Mouse (Mus musculus) embryo, embryonic 10 days (tissue): Measurements from ENCODE around the gene Xcr1.

ENCODE experiments used
- DNase-seq: peaks from one replicate; pipeline ENCODE4 v3.0.0-alpha.2; 2015; ENCODE audit warnings: low spot score

Gene Xcr1

DNA sequence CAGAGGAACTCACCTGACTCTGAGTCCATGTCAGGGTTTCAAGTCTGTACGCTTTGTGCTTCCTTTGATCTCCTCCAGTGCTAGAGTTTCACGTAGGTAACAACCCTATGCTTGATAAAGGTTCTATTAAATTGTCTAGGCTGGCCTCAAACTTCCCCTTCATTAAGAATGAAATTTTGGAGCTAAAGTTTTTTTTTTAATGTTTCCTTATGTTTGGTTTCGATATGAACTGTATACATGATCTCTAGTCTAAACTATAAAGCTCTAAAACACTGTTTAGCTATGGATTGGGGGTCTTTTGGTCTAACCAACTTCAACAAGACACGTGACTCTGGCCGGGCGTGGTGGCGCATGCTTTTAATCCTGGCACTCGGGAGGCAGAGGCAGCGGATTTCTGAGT, at the start of gene Xcr1:
Gene Xcr1, minus strand, starts transcription at position 101 of the 400 bp plus-strand sequence.
- no peak for DNase-seq

- DNase-seq: no peak
These were observed 10.2 kb upstream of the Xcr1 start for GRCm38 (mm10) chr9:123872049-123872448.

DNA sequence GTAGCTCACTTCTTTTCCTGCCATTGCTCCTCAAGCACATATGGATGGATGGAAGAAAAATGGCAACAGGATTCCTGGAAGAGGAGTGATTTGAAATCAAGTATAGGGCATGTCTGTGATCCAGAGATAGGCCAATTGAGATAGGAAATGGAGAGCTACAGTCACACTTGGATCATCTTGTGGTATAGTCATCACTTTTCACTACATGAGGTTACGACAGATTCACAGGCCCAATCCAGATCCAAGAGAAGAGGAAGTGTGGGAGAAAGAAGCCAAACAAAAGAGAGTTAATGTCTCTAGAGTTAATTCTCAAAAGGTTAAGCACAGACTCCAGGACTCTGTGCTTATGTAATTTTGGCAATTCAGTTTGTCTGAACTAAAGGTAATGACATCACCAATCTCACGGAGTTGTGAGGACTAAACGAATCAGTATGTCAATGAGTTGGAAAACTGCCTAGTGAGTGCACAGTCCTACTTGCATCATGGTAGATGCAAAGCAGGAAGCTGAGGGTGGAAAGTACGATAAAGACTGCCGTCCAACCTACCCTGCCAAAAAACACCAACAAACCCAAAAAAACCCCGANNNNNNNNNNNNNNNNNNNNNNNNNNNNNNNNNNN, 7.4 kb upstream of the Xcr1 start:
- no peak for DNase-seq

DNA sequence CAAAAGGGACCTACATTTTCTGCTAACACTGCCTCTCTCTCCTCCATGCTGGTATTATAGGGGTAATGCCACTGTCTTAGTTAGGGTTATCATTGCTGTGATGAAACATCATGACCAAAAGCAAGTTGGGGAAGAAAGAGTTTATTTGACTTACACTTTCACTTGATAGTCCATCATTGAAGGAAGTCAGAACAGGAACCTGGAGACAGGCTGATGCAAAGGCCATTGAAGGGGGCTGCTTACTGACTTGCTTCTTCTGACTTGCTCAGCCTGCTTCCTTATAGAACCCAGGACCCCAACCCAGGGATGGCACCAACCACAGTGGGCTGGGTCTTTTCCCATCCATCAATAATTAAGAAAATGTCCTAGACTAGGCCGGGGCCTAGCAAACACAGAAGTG, 1.8 kb upstream of the Xcr1 start:
- DNase-seq: no peak

DNA sequence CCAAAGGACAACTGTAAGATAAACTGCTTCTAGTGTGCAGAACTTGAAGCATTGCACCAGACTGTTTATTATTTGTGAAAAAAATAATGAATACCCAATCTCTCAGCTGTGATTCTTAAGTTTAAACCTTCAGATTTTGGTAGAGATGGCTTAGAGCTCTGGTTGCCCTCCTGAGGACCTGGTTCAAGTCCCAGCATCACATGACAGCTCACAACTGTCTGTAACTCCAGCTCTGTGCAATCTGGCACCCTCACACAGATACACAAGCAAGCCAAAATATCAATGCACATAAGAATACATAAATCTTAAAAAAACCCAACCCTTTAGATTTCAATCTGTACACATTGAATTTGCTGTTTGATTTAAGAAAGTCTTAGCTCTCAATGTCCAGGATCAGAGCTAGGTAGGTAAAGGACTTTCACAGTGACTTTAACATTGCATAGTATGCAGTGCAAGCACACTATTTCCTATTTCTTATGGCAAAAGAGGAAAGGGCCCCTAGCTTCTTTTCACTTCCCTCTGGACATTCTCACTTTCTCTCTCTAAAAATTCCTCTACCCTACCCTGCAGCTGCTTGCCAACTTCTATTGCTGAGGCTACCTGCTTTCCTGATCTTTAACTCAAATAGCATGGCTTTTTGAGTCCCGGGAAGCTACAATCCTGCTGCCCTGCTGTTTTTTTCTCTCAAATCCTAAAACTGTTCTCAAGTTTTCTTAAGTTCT, 1.2 kb upstream of the Xcr1 start:
- DNase-seq: no peak

- DNase-seq: no peak
These were observed 5.0 kb downstream of the Xcr1 start for GRCm38 (mm10) chr9:123856836-123857235.

DNA sequence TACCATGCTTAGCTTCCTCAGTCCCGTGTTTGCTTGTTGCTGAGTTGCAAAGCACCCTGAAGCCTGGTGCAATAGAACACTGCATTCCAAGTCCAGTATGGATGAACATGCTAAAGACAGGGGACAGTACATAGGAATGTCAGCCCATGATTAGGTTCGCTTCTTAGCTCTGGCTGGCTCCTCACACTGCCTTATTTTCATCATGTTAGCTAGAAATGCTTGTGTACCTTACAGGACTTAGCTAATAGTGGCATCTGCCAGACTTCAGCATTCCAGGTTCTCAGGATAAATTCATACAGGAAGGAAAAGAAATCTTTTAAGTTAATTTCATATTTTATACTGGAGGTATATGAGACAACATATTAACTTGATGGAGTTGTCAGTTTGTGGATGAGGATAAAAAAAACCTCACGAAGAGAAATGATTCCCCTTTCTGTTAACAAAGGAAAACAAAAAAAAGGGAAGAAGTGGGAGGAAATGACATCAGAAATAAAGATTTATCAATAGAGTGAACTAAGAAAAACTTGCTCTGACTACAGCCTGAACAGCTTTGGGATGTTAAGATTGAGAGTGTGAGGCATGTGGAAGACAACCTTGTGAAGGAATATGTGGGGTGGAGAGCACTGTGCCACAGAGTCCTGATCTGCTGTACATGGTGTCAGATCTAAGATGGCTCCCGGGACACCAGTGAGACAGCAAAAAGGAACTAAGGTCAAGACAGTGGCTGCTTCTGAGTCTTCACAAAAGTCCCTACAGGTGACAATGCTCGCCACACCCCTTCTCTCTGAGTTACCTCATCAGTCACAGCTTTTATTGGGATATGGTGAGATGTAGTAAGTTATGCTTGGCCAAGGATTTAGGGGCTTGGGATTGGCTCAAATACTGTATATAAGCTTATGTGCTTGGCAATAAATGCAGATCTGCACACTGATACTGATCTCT, 9.1 kb downstream of the Xcr1 start:
- no peak for DNase-seq

GRCm38 (mm10) chr9:123851713-123852448, 9.9 kb downstream of the Xcr1 start, which contains the start of gene Fyco1:
TSS of gene Fyco1 (minus strand) at chr9:123851899.
- peak; percentile 98 for DNase-seq

DNA sequence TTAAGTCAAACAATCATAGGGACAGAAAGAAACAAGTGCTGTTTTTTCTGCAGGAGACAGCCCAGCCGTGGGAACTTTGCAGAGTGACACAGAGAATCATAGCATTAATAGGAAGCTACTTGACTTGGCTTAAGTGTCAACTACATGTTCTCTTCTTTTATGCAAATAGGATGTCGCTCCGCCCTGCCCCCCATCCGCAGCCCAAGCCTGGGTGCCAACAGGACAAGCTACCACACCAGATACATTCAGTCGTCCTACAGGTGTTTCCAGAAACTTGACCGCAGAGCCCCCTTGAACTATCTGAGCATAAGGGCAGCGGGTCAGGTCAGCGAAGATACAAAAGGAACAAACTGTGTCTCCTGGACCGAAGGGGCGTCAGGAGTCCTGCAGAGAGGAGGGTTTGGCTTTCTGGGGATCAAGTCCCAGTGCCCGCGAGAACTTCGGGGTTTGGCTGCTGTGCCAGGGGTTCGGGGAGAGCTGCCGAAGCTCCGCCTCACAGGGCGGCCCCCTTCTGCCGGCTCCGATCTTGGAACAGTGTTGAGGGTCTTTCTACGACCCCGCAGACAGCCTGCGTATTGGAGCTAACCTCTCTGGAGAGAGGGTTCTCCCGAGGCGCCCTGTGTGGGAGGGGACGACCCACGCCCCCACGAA, 10.6 kb downstream of the Xcr1 start:
- peak; percentile 41 for DNase-seq

GRCm38 (mm10) chr9:123850705-123851061, 11.1 kb downstream of the Xcr1 start:
- DNase-seq: peak; percentile 23

GRCm38 (mm10) chr9:123849976-123850695, 11.7 kb downstream of the Xcr1 start:
- DNase-seq: no peak

- DNase-seq: no peak
These were observed 15.3 kb downstream of the Xcr1 start for GRCm38 (mm10) chr9:123846490-123846889.

DNA sequence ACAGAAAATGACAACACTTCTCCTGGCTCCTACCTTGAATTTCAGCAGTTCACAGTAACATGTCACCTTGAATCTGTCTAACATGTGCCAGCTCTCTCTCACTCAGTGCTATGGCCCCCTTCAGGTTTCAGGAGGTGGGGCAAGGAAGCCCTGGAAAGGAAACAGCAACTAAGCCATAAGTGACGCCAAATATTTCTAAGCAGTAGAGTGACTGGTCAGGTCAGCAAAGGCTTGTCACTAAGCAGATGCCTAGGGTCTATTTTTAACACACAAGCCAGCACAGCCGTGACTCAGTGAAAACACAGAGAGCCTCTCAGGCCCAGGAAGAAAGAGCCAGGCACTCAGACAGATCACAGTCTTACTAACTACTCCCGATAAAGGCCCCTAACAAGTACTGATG, 16.7 kb downstream of the Xcr1 start:
- DNase-seq: peak; percentile 6

DNA sequence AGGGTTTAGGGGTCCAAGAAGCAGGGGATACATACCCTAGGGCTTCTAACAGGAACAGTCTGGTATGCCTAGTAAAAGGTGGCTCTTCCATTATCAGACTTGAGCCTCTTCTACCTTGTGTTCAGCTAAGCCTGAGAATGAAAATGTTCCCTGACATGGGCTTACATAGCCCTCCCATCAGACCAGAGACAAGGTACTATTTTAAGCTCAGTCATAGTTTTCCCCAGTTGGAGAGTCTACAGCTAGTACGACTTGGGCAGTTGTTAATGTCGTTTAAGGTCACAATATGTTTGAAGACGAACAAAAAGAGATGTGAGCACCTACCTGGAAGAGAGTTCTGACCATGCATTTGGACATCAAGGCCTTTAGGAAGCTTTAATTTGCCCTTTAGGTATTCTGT, 17.4 kb downstream of the Xcr1 start:
- no peak for DNase-seq

GRCm38 (mm10) chr9:123840243-123840642, 21.6 kb downstream of the Xcr1 start:
- DNase-seq: no peak

DNA sequence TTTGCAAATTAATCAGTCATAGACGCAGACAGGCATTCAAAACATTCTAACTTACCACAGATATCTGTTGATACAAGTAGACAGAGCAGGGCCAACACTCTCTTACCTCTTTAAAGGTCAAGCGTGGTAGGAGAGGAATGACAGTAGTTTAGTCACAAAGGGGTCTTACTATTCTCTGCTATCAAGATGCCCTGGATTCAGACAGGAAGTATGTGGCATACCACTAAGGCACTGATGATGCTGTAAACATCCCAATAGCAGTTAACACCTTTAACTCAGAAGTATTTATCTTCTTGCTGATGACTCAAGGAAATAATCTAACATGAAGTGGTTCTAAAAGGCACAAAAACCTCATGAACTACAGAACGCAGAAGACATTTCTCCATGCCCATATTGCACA, 26.0 kb downstream of the Xcr1 start:
- no peak for DNase-seq

- no peak for DNase-seq
These were observed 32.9 kb downstream of the Xcr1 start for GRCm38 (mm10) chr9:123828916-123829315.

GRCm38 (mm10) chr9:123826631-123827030, 35.2 kb downstream of the Xcr1 start:
- no peak for DNase-seq

GRCm38 (mm10) chr9:123818601-123819000, 43.2 kb downstream of the Xcr1 start:
- no peak for DNase-seq

- no peak for DNase-seq
These were observed 45.8 kb downstream of the Xcr1 start for GRCm38 (mm10) chr9:123815996-123816395.

- DNase-seq: no peak
These were observed 46.4 kb downstream of the Xcr1 start for GRCm38 (mm10) chr9:123815444-123815843.
